Mouse (Mus musculus): Measurements from ENCODE around the gene Fdx1l. TPM values are rescaled to one million over a fixed set of nuclear protein-coding genes. Genes with fewer than 3 reads are reported as not detected.
A peak's percentile ranks its signal among the peaks of the same experiment; 100 is the strongest.
"Not testable (repeated sequence)": the region's sequence is repeated elsewhere in the genome, so short reads cannot be mapped to it uniquely, and the experiment has no call there.

The Fdx1l gene
- total RNA-seq, 2 experiments from 2014 or later: 54.0 to 65.5 TPM

GRCm38 (mm10) chr9:21075625-21076024 is 2.2 kb upstream of the Fdx1l start:
- DNase-seq (ENCODE audit: low spot score in 2 of 2): no peak

- no peak for DNase-seq (ENCODE audit: low spot score in 2 of 2)
Observed at GRCm38 (mm10) chr9:21074173-21074572, 759 bp upstream of the Fdx1l start.

GRCm38 (mm10) chr9:21072641-21073040 is 773 bp downstream of the Fdx1l start:
- no peak for DNase-seq (ENCODE audit: low spot score in 2 of 2)

- no peak for DNase-seq (ENCODE audit: low spot score in 2 of 2)
Observed at GRCm38 (mm10) chr9:21067006-21067684, 6.3 kb downstream of the Fdx1l start, which contains the start of gene Zglp1. Gene Zglp1, minus strand, starts transcription at chr9:21067093.

- DNase-seq (ENCODE audit: low spot score in 2 of 2): peak; percentile 66 to 77
Observed at GRCm38 (mm10) chr9:21062928-21063327, 10.5 kb downstream of the Fdx1l start.

GRCm38 (mm10) chr9:21051578-21051977 is 21.8 kb downstream of the Fdx1l start:
- DNase-seq (ENCODE audit: low spot score in 2 of 2): no peak

- DNase-seq (ENCODE audit: low spot score in 2 of 2): no peak
Observed at GRCm38 (mm10) chr9:21045235-21045634, 28.2 kb downstream of the Fdx1l start.

- not testable (repeated sequence) for DNase-seq (ENCODE audit: low spot score in 2 of 2)
Observed at GRCm38 (mm10) chr9:21044785-21045184, 28.6 kb downstream of the Fdx1l start.

GRCm38 (mm10) chr9:21043563-21043962 is 29.9 kb downstream of the Fdx1l start:
- no peak for DNase-seq (ENCODE audit: low spot score in 2 of 2)

GRCm38 (mm10) chr9:21041308-21041707 is 32.1 kb downstream of the Fdx1l start:
- DNase-seq (ENCODE audit: low spot score in 2 of 2): peak; percentile 83 to 88

- peak in 1 of 2 experiments; percentile 22 for DNase-seq (ENCODE audit: low spot score in 2 of 2)
Observed at GRCm38 (mm10) chr9:21039779-21040178, 33.6 kb downstream of the Fdx1l start.

- peak in 1 of 2 experiments; percentile 44 for DNase-seq (ENCODE audit: low spot score in 2 of 2)
Observed at GRCm38 (mm10) chr9:21037481-21037891, 35.9 kb downstream of the Fdx1l start.

- DNase-seq (ENCODE audit: low spot score in 2 of 2): peak in 1 of 2 experiments; percentile 41
Observed at GRCm38 (mm10) chr9:21036666-21037065, 36.7 kb downstream of the Fdx1l start.

GRCm38 (mm10) chr9:21036161-21036560 is 37.3 kb downstream of the Fdx1l start:
- no peak for DNase-seq (ENCODE audit: low spot score in 2 of 2)

- peak in 1 of 2 experiments; percentile 54 for DNase-seq (ENCODE audit: low spot score in 2 of 2)
Observed at GRCm38 (mm10) chr9:21035586-21035985, 37.8 kb downstream of the Fdx1l start.

- peak in 1 of 2 experiments; percentile 47 for DNase-seq (ENCODE audit: low spot score in 2 of 2)
Observed at GRCm38 (mm10) chr9:21034481-21035085, 38.8 kb downstream of the Fdx1l start.

GRCm38 (mm10) chr9:21033136-21033535 is 40.3 kb downstream of the Fdx1l start:
- DNase-seq (ENCODE audit: low spot score in 2 of 2): peak; percentile 68 to 86

- no peak for DNase-seq (ENCODE audit: low spot score in 2 of 2)
Observed at GRCm38 (mm10) chr9:21032491-21032890, 40.9 kb downstream of the Fdx1l start.

- DNase-seq (ENCODE audit: low spot score in 2 of 2): peak; percentile 90 to 95
Observed at GRCm38 (mm10) chr9:21031896-21032351, 41.5 kb downstream of the Fdx1l start, which contains the start of gene Icam5. Gene Icam5, plus strand, starts transcription at chr9:21032073.

- DNase-seq (ENCODE audit: low spot score in 2 of 2): peak; percentile 76 to 86
Observed at GRCm38 (mm10) chr9:21031251-21031895, 42.0 kb downstream of the Fdx1l start.

GRCm38 (mm10) chr9:21030781-21031250 is 42.6 kb downstream of the Fdx1l start:
- peak; percentile 81 to 92 for DNase-seq (ENCODE audit: low spot score in 2 of 2)
